Mouse (Mus musculus) kidney, adult 8-10 months (tissue): ENCODE results near the gene Elp4.

Source experiments
- DNase-seq, 2 experiments: peaks; one replicate each; pipeline ENCODE4 v3.0.0; 2022

Gene Elp4

DNA sequence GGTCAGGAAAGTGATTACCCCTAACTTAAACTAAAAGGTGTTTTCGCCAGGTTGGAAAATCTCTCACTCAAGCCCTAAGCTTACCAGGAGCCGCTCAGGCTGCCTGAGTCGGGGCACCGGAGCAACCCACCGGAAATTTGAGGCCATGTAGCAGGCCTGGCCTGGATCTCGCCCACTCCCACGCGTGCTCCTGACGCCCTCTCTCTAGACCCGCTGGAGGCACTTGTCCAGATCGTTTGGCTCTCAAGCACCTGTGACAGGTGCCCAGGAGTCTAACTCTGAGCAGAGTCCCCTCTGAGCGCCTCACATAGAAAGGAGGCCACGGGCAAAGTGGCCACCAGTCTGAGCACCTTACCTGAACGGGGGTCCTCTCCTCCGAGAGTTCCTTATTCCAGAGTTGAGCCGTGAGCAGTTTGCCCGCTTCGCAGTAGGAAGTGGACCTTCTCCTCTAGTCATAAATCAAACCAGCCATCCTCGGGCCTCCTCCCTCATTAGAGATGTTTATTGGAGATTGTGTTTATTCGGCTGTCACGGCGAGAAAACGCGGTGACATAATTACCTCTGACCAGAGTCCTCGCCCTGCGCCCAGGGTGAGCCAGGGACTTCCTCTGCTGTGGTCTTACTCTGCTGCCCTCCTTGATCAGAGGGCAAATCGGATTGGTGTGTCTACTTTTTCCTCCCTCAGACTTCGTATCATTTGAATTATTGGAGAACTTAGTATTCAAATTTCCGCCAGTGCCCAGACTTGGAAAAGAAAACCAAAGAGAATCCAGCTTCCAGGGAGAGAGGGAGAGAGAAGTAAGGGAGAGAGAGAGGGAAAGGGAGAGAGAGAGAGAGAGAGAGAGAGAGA, 234.3 kb downstream of the Elp4 start:
- no peak for DNase-seq

DNA sequence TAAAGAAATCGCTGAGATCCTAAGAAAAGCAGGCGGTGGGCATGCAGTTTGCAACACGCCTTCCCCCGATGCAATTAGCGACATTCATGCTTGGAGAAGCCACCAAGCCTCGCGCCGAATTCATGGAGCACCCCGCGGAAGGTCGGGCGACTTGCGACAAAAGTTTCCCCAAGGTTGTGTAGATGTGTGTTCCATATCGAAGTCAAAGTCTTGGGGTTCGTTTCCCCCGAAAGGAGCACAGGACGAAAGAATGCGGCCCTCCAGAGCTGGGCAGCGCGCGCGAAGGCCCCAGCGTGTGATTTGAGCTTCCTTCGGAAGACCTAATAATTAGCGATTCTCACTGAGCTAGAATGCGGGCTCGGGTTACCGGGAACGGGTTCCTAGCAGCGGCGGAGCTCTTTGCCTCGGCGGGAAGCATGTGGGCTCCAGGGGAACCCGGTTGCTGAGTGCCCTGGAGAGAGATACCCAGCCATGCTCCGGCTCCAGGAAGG, 234.9 kb downstream of the Elp4 start:
- no peak for DNase-seq

GRCm38 (mm10) chr2:105668271-105669270, 235.8 kb downstream of the Elp4 start, which contains the start of gene Pax6:
Pax6 (plus strand) TSS chr2:105668900.
- DNase-seq, result no peak

DNA sequence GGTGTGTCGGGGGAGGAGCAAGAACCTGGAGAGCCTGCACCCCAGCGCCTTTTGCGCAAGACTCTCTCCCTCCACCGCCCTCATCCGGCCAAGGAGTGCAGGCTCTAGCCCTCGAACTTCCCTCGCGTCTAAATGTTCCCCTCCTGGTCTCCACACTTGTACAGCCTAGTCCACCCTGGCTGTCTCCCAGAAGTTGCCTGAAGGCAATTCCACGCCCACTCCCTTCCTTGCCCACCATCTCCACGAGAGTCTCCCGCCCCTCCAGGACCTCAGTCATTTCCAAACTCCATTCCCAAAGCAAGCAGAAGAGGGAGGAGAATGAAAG, 236.8 kb downstream of the Elp4 start:
- no peak for DNase-seq

- DNase-seq, result no peak
Measured at GRCm38 (mm10) chr2:105666763-105667625, 237.4 kb downstream of the Elp4 start.

- DNase-seq, result no peak
Measured at GRCm38 (mm10) chr2:105666331-105666730, 238.0 kb downstream of the Elp4 start.

- no peak for DNase-seq
Measured at GRCm38 (mm10) chr2:105665491-105666250, 238.7 kb downstream of the Elp4 start.

- DNase-seq, result no peak
Measured at GRCm38 (mm10) chr2:105664996-105665395, 239.4 kb downstream of the Elp4 start.

DNA sequence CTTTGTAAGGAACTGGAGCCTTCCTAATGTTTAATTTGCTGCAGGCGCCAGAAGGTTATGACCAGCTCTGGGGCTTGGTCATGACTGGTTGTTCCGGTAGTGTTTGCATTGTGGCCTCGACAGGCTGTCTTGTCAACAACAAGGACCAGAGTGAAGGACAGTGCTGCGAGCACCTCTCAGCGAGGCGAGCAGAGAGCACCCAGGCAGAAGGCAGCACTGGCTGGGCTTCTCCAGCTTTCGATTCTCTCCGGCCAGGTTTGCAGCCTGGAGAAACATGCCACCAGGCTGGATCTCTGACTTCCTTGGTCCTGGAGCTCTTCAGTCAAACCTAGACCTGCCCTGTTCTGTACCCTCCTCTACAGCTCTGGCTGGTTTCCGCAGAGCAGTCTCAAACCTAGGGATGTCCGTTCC, 241.3 kb downstream of the Elp4 start:
- no peak for DNase-seq

DNA sequence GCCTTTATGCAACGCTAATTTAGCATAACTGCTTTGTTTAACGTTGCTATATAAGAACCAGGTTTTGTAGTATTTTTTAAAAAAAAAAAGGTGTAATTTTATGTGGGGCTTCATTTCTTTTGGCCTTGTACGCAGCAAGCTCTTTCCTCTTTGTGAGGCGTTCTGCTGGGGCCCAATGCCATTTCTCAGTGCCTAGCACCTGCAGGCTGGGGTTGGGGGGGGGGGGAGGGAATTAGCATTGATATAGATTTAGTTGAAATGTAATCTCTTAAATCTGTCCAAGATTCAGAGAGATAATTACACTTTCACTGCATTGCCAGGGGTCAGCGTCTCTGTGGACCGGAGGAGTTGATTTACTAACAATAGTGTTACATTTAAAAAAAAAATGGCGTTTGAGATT, 241.8 kb downstream of the Elp4 start:
- no peak for DNase-seq

GRCm38 (mm10) chr2:105662121-105662520, 242.2 kb downstream of the Elp4 start:
- DNase-seq, result no peak

DNA sequence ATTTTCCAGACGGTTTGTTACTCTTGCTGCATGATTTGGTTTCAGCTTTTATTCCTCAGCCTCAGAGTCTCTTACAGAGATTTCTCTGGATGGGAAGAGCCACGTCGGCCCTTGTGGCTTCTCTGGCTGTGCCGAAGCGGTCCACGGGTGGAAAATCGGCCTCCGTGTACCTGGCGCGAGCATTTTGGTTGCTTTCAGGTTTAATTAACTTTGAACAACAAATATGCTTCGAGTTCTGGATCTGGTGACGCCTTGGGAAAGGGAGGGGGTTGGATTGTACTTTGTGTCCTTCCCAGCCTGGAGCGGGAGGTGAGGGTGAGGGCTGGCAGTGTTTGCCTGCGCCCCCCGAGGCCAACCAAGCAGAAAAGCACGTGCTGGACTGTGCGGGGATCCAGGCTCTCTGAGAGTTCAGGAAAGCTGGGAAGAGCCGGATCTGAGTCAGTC, 242.7 kb downstream of the Elp4 start:
- no peak for DNase-seq

GRCm38 (mm10) chr2:105660874-105661622, 243.3 kb downstream of the Elp4 start:
- DNase-seq, result no peak

DNA sequence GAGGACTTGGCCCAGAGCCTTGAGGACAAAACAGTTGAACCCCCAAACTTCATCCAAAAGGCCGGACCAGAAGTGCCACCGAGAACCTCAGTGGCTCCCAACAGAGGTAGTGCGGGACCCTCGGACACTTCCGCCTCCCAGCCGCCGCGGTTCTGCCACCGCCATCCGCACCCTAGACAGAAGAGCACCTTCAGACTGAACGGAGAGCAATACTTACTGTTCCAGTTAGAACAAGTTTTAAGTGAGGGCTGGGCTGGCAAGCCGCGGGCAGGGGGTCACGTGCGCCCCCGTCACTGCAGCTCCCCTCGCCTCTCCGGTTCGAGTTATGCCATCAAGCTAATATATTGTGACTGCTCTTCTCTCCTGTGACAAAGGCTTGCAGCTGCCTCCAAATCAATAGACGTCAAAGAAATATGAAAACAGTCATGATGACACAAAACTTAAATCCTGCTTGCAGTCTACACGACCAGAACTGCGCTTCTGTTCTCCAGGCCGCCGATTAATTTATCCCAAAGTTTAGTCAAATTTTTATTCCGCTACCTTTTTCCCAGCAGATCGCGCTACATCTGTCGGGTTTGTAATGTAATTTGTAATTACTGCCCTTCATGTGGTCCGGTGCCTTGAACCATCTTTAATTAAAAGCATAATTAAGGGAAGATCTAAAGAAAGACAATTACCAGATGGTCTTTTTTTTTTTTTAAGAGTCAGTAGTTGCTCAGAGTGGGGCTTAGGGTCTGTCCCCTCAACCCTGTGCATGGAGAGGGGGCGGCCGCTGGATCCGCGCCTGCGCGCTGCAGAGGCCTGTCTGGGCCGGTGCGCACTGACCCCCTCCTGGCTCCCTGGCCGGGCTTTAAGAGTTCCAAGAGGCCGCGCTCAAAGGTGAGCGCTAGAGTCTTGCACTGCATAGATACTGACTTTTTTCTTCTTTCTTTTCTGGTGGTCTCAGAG, 244.2 kb downstream of the Elp4 start:
- no peak for DNase-seq

DNA sequence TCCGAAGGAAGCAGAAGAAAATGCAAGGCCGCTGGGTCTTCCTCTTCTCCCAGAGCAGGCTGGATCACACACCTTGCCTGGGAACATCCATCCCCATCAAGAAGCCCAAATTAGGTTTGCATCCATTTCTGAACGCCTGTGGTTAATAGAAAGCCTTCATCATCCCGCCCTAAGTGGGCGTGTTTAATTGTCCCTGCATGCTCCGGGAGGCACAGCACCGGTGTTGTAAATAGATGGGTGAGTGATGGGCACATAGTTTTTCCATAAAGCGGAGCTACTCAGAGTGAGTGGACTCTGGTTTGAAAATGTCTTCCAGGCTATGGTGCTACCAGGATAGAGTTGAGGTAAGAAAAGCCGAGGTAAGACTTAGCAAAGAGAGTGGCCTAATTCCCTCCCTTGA, 245.0 kb downstream of the Elp4 start:
- DNase-seq, result no peak

- DNase-seq, result no peak
Measured at GRCm38 (mm10) chr2:105656456-105656855, 247.9 kb downstream of the Elp4 start.
